Mouse (Mus musculus) ovary, postnatal 36 days (tissue): ENCODE measurements at regions not wholly inside any gene's neighbourhood (a gene's known extent, or its start where the extent isn't known, plus 50 kb on each side); places are given as distances from the start of the nearest gene placed in this dataset.
"Not testable (repeated sequence)": the region's sequence is repeated elsewhere in the genome, so short reads cannot be mapped to it uniquely, and the experiment has no call there.

Experiments used
- DNase-seq: peaks from one replicate; pipeline ENCODE4 v3.0.0; 2022; ENCODE audit warnings: low spot score, mixed read lengths

- peak; percentile 22 for DNase-seq
These were observed 66.4 kb downstream of the Xrcc2 start for GRCm38 (mm10) chr5:25639187-25639586.

- DNase-seq = no peak
These were observed 67.5 kb downstream of the Xrcc2 start for GRCm38 (mm10) chr5:25638097-25638496.

- no peak for DNase-seq
These were observed 72.6 kb downstream of the Xrcc2 start for GRCm38 (mm10) chr5:25632861-25633535.

- no peak for DNase-seq
These were observed 75.9 kb downstream of the Xrcc2 start for GRCm38 (mm10) chr5:25629731-25630130.

GRCm38 (mm10) chr5:25628504-25628903 lies 77.1 kb downstream of the Xrcc2 start:
- DNase-seq = no peak

GRCm38 (mm10) chr5:25627086-25627485 lies 78.5 kb downstream of the Xrcc2 start:
- no peak for DNase-seq

- no peak for DNase-seq
These were observed 81.6 kb downstream of the Xrcc2 start for GRCm38 (mm10) chr5:25624029-25624428.

GRCm38 (mm10) chr5:25619872-25620271 lies 85.8 kb downstream of the Xrcc2 start:
- DNase-seq = peak; percentile 12

GRCm38 (mm10) chr5:25619337-25619736 lies 86.3 kb downstream of the Xrcc2 start:
- not testable (repeated sequence) for DNase-seq

- no peak for DNase-seq
These were observed 91.0 kb downstream of the Xrcc2 start for GRCm38 (mm10) chr5:25614659-25615061.

GRCm38 (mm10) chr5:25613844-25614658 lies 91.6 kb downstream of the Xrcc2 start:
- DNase-seq = peak; percentile 8

- no peak for DNase-seq
These were observed 93.5 kb downstream of the Xrcc2 start for GRCm38 (mm10) chr5:25612036-25612705.

- DNase-seq = no peak
These were observed 94.0 kb downstream of the Cct8l1 start for GRCm38 (mm10) chr5:25609911-25610310.

GRCm38 (mm10) chr5:25602123-25602522 lies 86.3 kb downstream of the Cct8l1 start:
- DNase-seq = no peak

- DNase-seq = no peak
These were observed 83.5 kb downstream of the Cct8l1 start for GRCm38 (mm10) chr5:25599363-25599762.

GRCm38 (mm10) chr5:25597786-25598185 lies 81.9 kb downstream of the Cct8l1 start:
- DNase-seq = no peak

- no peak for DNase-seq
These were observed 75.8 kb downstream of the Cct8l1 start for GRCm38 (mm10) chr5:25591709-25592108.
